Mouse (Mus musculus) left cerebral cortex, adult 2 months (tissue): ENCODE measurements around the gene Psmb10. TPM values are rescaled to one million over a fixed set of nuclear protein-coding genes. Genes with fewer than 3 reads are reported as not detected.
"Not testable (repeated sequence)": the region's sequence is repeated elsewhere in the genome, so short reads cannot be mapped to it uniquely, and the experiment has no call there.

Experiments used
- DNase-seq, 2 experiments: peaks; one replicate each; pipeline ENCODE4 v3.0.0; 2021 to 2022; ENCODE audit warnings: low spot score in 2 of 2, mixed read lengths in 1 of 2; ENCODE audit errors: extremely low spot score in 1 of 2
- H3K27ac ChIP-seq: fragments of 200-600 bp; 2 replicates; pipeline ENCODE4 v1.8.1; 2022
- H3K4me3 ChIP-seq: fragments of 200-600 bp; 2 replicates; pipeline ENCODE4 v1.8.1; 2022
- CTCF ChIP-seq: fragments of 200-600 bp; IDR thresholded peaks from 2 replicates; pipeline ENCODE4 v1.8.1; 2022; ENCODE audit warnings: antibody characterized with exemption, mild to moderate bottlenecking, moderate library complexity
- intact Hi-C: fragments of 180-260 bp; cut with DNase I; formaldehyde crosslinking; loops from one replicate; pipeline ENCODE4 v1.15.1; 2025
- long read RNA-seq, 2 experiments: library from polyadenylated mRNA; stranded (forward); transcript quantifications; one replicate each; pipeline ENCODE4 v2.0.0; 2021; ENCODE audit warnings: borderline mapping rate in 2 of 2
- total RNA-seq, 2 experiments: library from RNA; stranded (reverse); gene quantifications; 2 replicates each; pipeline ENCODE4 v1.2.3; 2021

Psmb10 gene
- total RNA-seq = 10 to 100 TPM; 90.3 to 91.9 TPM
- long read RNA-seq, experiment 1, transcript Psmb10-201 (8 exons, 1,311 nt) = major isoform, 20 of 36 reads
- long read RNA-seq, experiment 1, partial matches to known transcripts = 14 of 36 reads
- long read RNA-seq, experiment 1, other reads (novel, unspliced or antisense) = 1 of 36 reads
- long read RNA-seq, experiment 2, transcript Psmb10-201 (8 exons, 1,311 nt) = major isoform, 13 of 31 reads
- long read RNA-seq, experiment 2, partial matches to known transcripts = 13 of 31 reads
- long read RNA-seq, experiment 2, other reads (novel, unspliced or antisense) = 1 of 31 reads

GRCm38 (mm10) chr8:105938306-105938669, at the start of gene Psmb10:
TSS of gene Psmb10 (minus strand) at chr8:105938444.
- intact Hi-C loops = no loop called here
- Histone ChIP-seq H3K4me3 (peak within 1 kb of the TSS; percentile 70), H3K27ac (peak within 1 kb of the TSS; percentile 98)
- TF ChIP-seq CTCF = no peak
- DNase-seq = no peak

DNA sequence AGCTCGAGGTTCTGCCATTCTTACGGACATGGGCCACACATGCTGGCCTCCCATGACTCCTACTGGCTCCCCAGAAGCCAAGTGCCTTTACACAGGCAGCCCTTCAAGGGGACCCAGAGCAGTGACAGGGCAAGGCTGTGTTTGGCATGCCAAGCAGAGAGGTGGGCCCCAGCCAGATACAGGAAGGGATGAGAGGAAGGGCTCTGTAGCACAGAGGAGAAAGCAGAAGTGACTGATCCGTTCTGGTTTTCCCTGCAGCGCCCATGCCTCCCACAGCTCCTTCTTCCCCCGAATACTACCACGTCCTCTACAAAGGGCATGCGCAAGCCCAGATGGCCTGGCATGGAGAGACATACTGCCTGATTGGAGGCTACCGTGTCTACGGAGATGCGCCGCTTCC, 45.2 kb upstream of the Psmb10 start:
- DNase-seq, intact Hi-C loops, H3K27ac ChIP-seq, H3K4me3 ChIP-seq: not testable (repeated sequence)

DNA sequence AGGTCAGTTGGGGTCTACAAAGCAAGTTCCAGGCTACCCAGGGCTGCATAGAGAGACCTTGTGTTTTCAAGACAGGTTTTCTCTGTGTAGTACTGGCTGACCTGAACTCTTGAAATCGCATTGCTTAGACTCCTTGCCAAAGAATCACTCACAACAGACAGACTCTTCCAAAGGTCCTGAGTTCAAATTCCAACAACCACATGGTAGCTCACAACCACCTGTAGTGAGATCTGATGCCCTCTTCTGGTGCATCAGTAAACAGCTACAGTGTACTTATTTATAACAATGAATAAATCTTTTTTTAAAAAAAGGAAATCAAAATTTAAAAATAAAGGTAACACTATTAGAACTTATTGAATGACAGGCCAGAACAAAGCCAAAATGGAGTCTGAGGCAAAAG, 42.9 kb upstream of the Psmb10 start:
- no peak for DNase-seq
- TF ChIP-seq CTCF = peak; percentile 27
- H3K4me3 ChIP-seq = no peak overlapping the region
- intact Hi-C loops = no loop called here
- H3K27ac ChIP-seq = no peak overlapping the region

GRCm38 (mm10) chr8:105979325-105979724, 41.1 kb upstream of the Psmb10 start, which contains the start of gene Dpep3:
TSS of gene Dpep3 (minus strand) at chr8:105979429.
- H3K27ac ChIP-seq = no peak within 1 kb of the TSS
- H3K4me3 ChIP-seq = no peak within 1 kb of the TSS
- intact Hi-C loops = no loop called here
- no peak for DNase-seq
- TF ChIP-seq CTCF = no peak; the same call in 1 of the 2 replicates

DNA sequence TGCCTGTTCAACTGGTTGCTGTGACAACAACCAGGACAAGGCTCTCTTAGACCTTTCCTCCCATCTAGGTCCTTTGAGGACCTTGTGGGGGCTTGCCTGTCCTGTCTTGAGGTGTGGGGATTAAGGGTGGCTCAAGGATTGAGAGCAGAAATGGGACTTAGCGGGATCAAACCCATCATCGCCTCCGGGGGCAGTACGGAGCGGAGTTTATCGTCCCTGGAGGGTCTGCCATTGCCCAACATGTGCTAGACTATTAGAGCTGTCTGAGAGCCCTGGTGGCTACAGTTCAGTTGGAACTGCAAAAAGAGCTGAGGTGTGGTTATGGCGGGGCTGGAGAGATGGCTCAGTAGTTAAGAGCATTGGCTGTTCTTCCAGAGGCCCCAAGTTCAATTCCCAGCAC, 37.1 kb upstream of the Psmb10 start:
- Histone ChIP-seq H3K4me3 (no peak overlapping the region), H3K27ac (no peak overlapping the region)
- intact Hi-C loops = no loop called here
- no peak for TF ChIP-seq CTCF
- DNase-seq = no peak

DNA sequence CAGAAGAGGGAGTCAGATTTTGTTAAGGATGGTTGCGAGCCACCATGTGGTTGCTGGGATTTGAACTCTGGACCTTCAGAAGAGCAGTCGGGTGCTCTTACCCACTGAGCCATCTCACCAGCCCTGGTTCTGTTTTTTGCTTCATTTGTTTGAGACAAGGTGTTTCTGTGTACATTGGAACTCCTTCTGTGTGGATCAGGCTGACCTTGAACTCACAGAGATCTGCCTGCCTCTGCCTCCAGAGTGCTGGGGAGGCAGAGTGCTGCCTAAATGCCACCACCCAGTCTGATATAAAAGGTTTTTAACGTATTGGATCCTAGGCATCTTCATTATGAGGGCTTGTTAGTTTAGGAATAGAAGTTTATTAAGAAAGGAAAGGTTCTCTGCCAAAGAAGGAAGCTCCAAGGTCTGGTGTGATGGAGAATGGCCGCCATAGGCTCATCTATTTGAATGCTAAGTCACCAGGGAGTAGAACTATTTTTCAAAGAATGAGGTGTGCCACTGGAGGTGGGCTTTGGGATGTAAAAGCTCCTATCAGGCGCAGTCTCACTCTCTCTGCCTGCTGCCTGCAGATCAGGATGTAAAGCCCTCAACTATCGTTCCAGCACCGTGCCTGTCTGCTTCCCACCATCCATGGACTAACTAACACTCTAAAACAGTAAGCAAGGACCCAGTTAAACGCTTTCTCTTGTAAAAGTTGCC, 32.9 kb upstream of the Psmb10 start:
- Histone ChIP-seq H3K27ac (no peak overlapping the region), H3K4me3 (no peak overlapping the region)
- intact Hi-C loops = no loop called here
- no peak for DNase-seq
- no peak for TF ChIP-seq CTCF

GRCm38 (mm10) chr8:105969367-105969766, 31.1 kb upstream of the Psmb10 start:
- H3K27ac ChIP-seq = no peak overlapping the region
- intact Hi-C loops = no loop called here
- H3K4me3 ChIP-seq = no peak overlapping the region
- no peak for DNase-seq
- no peak for TF ChIP-seq CTCF

- no peak for TF ChIP-seq CTCF
- H3K4me3 ChIP-seq = peak overlapping the region; percentile 70
- no peak overlapping the region for H3K27ac ChIP-seq
- DNase-seq = no peak
- intact Hi-C loops = no loop called here
Measured at GRCm38 (mm10) chr8:105966692-105967311, 28.6 kb upstream of the Psmb10 start.

GRCm38 (mm10) chr8:105965905-105966341, 27.7 kb upstream of the Psmb10 start, which contains the start of gene Slc12a4:
TSS of gene Slc12a4 (minus strand) at chr8:105966097.
- peak within 1 kb of the TSS; percentile 83 for H3K27ac ChIP-seq
- DNase-seq = peak; percentile 33 to 55
- intact Hi-C loops = no loop called here
- TF ChIP-seq CTCF = no peak
- H3K4me3 ChIP-seq = peak within 1 kb of the TSS; percentile 70

DNA sequence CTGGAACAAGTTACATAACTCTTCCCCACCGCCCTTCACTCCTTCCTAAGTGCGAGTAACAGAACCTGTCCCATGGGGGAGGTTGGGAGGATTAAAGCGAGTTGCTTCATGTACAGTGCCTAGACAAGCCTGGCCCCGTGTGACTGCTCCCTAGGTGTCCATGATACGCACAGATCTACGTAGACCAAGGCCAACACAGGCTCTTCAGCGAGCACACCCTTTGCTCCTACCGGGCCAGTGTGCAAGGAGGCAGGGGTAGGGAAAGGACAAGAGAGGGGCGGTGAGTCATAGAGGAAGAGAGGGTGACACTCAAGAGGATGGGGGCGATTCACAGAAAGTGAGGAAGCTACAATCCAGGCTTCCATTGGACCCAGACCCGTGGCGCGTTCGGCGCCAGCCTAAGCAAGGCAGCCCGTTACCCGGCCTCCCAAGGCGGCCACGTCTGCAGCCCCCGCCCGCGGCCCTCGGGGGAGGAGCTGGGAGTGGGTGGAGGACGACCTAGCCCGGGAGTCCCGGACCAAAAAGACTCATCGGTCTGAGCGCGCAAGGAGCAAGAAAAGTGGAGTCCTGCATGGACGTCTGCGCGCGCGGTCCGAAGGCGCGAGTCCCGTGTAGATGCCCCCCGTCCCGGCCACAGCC, 27.1 kb upstream of the Psmb10 start:
- DNase-seq = no peak
- Histone ChIP-seq H3K27ac (peak overlapping the region; percentile 83), H3K4me3 (peak overlapping the region; percentile 70)
- no peak for TF ChIP-seq CTCF
- intact Hi-C loops = no loop called here

GRCm38 (mm10) chr8:105964506-105965265, 26.4 kb upstream of the Psmb10 start:
- intact Hi-C loops = no loop called here
- TF ChIP-seq CTCF = no peak
- DNase-seq = no peak
- H3K27ac ChIP-seq = no peak overlapping the region; the same call in 1 of the 2 replicates
- H3K4me3 ChIP-seq = peak overlapping the region; percentile 70
